Mouse (Mus musculus) MEL-GATA-1-ER (cell line): ENCODE results near the gene Ppa1.

Source experiments
- DNase-seq: peaks from one replicate; pipeline ENCODE4 v3.0.0-alpha.2; 2012; ENCODE audit warnings: low read depth; ENCODE audit errors: extremely low read depth

The Ppa1 gene

DNA sequence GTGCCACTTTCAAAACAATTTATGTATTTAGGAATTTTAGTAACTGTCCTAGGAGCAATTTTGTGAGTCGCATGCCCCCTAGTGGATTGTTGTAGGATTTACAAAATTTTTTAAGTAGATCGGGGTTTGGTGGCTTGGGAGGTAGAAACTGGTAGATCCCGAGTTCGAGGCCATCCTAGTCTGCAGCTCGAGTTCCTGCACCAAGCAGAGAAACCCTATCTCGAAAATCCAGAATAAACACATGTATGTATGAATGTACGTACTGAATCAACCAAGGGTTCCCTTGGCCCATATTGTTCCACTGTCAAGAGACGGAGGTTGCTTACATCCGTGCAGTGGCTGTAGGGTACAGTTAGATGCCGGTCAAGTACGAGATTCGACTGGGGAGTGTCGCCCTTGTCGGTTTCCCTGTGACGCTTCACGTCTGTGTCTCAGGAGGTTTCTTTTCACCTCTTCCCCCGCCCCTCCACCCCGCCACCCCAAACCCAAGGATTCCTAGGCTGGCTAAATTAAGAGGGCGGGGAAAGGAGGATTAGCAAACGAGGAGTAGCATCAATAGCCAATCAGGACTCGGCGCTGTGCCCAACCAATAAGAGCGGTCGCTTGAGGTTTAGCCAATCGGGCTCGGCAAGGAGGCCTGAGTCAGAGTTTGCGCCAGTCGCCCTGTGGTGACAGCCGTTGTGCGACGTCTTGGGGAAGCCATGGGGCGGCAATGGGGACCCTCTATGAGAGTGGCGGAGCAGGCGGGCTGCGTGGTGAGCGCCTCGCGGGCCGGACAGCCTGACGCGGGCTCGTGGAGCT lies 46.7 kb downstream of the Ppa1 start, which contains the start of gene Tysnd1:
Tysnd1 (plus strand) TSS at position 645 of the 801 bp plus-strand sequence.
- peak; percentile 98 for DNase-seq

DNA sequence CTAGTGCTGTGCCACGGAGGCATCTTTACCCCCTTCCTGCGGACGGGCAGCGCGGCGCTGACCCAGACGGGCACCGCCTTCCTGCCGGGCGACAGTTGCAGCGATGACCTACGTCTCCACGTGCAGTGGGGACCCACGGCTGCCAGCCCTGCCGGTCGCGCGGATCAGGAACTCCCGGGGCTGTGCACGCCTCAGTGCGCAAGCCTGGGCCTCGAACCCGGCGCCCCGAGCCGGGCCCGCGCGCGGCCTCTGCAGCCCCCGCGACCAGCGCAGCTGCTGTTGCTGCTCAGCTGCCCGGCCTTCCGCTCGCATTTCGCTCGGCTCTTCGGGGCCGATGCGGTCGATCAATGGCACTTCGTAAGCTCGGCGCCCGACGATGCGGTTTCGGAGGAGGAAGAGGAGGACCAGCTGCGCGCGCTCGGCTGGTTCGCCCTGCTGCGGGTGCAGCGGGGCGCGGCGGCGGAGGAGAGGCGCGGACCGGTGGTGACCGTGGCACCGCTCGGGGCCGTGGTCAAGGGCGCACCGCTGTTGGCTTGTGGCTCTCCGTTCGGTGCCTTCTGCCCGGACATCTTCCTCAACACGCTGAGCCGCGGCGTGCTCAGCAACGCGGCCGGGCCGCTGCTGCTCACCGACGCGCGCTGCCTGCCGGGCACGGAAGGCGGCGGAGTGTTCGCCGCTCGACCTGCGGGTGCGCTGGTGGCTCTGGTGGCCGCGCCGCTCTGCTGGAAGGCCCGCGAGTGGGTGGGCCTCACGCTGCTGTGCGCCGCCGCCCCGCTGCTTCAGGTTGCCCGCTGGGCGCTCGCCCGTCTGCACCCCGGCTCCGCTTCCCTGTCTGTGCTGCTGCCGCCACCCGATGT lies 47.6 kb downstream of the Ppa1 start:
- DNase-seq: no peak

DNA sequence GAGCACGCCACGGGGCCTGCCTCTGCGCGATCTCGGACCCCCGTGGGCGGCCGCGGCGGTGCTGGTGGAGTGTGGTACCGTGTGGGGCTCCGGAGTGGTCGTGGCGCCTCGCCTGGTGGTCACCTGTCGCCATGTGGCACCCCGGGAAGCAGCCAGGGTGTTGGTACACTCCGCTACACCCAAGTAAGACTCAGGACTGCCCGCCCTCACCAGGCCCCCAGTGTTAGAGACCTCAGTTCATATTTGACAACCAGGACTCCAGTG lies 48.1 kb downstream of the Ppa1 start:
- DNase-seq: no peak

DNA sequence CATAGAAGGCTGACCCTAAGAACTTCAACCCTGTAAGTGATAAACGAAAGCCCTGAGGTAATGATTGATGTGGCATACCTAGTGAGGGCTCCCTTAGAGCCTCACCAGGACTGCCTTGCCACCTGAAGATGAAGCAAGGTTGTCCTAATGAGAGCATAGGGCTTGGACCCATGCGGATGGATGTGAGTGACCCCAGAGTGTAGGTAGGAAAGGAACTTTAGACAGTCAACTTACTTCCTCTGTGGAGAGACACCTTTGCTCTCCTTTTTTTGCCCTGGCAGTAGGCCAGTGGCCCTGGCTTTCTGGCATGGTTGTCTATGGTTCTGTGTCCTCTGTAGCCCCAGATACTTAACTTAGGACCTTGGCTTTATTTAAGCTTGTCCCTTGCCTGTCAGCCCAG lies 48.7 kb downstream of the Ppa1 start:
- DNase-seq: no peak

DNA sequence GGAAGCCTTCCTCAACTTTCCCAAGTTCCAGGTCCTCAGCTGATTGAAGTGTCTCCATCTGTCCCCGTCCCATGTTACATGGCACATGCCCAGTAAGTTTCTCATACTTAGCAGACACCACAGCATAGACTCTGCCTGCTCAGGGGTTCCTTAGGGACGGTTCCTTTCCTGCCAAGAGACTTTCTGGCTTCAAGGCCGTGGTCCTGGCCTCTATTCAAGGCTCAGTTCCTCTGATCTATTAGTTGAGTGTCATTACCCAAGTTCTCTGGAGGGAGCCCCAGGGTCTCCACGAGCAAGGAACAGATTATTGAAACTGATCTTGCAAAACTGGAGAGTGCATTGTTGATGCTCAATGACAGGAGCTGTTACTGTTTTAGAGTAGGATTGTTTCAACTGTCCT lies 56.3 kb downstream of the Ppa1 start:
- no peak for DNase-seq

GRCm38 (mm10) chr10:61706412-61707375 lies 58.3 kb downstream of the Ppa1 start:
- DNase-seq: peak; percentile 88

DNA sequence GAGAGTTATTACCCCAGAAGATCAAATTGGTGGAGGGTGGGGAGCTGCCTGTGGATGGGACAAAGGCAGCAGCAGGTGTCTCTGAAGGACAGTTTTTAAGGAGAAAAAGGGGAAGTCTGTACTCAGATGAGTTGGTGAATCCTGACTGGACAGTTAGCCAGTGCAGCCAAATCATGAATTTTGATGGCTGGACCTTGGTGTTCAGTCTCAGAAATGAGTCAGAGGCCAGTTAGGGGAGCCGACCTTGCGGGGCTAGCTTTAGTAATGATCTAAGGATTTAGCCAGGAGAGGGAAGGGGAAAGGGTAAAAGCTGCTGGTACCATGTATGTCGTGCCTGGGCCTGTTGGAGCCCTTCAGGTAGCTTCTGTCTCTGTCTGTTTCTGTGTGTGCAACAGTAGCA lies 65.2 kb downstream of the Ppa1 start:
- DNase-seq: no peak

GRCm38 (mm10) chr10:61714146-61714545 lies 65.8 kb downstream of the Ppa1 start:
- DNase-seq: no peak

DNA sequence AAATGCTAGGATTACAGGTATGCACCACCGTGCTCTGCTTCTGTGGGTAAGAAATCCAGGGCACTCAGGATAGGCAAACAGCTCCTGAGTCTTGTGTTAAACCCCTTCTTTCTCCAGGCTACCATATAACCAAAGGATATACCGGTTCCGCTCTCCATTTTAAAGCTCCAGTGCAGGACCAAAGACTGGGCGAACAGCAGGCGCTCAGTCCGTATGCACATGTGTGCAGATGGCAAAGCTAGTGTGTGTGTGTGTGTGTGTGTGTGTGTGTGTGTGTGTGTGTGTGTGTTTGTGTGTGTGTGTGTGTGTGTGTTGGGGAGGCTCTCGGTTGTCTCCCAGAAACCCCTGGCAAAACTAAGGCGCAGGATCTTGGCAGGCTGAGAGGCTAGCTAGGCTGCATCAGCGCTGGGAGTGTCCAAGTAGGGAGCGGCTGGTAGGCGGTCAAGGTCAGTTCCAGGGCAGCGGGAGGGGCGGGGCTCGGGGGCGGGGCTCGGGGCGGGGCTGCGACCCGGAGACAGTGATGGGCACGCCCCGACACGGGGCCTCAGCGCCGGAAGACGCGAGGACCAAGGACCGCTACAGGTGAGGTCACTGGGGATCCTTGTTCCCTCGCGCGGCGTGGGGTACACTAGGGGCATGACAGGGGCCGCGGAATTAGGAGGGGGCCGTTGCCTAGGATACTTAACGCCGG lies 66.6 kb downstream of the Ppa1 start, which contains the start of gene Aifm2:
Aifm2 (plus strand) TSS at position 493 of the 691 bp plus-strand sequence.
- no peak for DNase-seq

DNA sequence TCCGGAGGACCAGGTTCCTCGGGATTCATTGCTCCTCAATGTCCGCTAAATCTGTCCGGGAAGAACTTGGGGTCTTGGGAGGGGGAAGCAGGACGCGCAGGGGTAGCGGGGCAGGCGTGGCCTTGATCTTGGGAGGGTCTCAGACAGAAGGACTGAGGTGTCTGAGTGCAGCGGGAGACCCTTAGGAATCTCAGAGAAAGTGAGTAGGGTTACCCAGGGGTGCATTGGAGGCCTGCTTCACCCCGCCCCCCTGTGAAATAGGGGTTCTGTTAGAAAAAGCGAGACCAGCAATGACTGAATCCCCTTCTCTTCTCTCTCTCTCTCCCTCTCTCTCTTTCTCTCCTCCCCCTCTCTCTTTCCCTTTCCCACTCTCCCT lies 67.1 kb downstream of the Ppa1 start:
- DNase-seq: no peak

DNA sequence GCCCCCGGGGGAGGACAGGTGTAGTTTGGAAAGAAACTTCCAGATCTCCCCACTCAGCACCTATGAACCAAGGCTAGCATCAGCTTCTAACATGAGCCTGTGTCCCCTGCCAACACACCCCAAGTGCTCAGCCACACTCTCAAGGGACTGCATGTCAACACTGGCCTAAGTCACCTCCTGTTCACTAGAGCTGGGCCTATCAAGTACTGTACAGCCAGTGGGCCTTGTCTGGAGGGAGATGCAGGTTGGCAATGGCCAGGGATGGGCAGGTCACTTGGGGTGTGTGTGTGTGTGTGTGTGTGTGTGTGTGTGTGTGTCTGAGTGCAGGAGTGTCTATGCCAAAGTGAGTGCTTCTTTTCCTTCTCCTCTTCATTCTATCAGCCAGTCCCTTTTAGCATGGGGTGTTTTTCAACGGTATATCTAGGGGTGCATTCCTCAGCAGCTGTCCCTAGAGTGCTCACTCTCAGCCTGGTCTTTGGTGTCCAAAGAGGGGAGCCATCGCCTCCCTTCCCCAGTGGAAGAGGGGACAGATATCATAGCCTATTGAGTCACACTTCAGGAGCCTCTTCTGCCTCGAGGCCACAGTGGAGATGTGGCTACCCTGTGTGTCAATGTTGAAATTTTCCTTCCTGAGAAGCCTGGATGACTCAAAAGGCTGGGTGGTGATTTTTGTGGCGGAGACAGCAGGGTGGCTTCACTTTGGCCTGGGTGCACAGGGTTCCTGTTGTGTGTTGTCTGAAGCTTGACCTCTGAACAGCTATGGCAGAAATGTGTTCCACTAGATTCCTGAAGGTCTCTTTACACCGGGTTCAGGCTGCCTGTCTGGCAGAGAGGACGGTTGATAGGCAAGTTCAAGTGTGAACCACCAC lies 67.9 kb downstream of the Ppa1 start:
- DNase-seq: no peak

DNA sequence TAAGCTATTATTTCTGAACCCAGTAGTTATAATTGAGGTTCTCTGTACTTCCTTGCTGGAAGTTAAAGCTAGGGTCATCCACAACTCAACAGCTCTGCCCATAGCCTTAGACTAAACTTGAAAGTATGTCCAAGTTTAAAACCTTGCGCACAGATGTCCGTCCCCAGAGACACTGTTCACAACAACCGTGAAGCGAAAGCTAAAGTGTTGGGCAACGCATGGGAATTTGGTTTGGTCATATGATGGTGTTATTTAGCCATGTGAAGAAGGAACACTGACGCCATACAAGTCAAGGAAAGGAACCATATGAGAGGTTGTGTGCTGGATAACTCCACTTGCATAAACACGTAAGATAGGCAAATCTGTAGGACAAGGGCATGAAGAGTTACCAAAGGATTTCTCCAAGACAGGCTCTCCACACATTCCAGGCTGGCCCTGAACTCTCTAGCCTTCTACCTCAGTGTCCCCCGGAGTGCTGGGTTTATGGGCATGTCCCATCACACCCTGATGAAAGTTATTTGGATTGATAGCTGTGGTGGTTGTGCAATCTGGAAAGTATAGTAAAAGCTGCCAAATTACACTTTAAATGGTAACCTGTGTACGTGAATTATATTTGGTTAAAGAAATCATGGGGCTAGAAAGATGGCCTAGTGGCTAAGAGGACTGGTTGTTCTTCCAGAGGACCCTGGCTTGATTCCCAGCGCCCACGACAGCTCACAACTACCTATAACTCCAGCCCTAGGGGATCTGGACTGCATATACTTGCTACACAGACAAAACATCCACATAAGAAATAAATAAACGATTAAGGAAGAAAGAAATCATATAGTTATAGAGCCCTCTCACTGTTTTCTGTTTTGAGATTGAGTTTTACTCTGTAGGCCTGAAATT lies 69.3 kb downstream of the Ppa1 start:
- DNase-seq: no peak

DNA sequence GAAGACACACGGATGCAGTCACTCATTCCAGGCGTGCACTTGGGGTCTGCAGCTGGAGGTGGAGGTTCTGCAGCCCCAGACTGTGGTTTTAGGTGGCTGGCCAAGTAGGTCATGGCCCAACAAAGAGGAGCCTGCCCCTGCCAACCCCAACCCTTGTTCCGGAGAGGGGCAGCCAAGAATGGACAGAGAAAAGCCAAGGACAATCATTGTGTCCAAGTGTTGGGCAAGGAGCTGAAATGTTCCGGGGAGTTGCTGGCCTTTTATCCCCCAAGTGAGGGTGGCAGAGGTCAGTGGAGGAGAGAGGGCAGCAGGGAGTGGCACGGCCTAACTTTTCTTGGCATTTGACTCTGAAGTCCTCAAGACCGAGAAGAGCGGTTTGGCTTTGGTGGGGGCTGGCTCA lies 72.0 kb downstream of the Ppa1 start:
- DNase-seq: no peak

DNA sequence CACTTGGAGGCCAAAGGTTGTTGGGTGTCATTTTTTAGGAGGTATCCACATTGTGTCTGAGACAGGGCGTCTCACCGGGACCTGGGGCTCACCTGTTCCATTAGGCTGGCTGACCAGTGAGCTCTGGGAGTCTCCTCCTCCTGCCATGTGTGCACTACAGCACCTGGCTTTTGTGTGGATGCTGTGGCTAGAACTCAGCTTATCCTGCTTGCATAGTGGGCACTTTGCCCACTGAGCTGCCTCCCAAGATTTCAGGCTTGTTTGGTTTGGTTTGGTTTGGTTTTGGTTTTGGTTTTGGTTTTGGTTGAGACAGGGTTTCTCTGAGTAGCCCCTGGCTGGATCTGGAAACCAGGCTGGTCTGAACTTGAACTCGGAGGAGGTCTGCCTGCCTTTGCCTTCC lies 73.9 kb downstream of the Ppa1 start:
- DNase-seq: no peak

DNA sequence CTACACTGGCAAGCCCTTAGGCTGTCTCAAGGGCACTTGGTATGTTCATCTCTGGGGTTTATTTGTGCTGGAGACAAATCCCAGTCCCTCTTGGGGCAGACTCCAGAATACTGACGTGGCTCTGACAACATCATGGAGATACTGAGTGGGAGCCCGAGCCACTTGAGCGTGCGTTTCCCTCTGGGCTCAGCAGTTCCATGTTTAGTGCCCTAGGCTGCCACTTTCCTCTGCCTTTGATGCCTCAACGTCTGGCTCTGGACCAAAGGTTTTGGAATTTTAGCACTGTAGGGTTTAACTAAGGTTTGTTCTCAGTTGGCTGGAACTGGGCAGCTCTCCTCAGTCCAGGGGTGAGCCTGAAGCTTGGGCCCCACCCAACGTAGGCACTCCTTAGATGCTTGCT lies 74.9 kb downstream of the Ppa1 start:
- no peak for DNase-seq
